Mouse (Mus musculus): ENCODE measurements around the gene St7l. TPM values are rescaled to one million over a fixed set of nuclear protein-coding genes. Genes with fewer than 3 reads are reported as not detected.

St7l gene
- total RNA-seq, 2 experiments from 2014 or later = 44.5 to 59.5 TPM

- DNase-seq (ENCODE audit: low spot score in 2 of 2) = no peak
Measured at GRCm38 (mm10) chr3:104888585-104888984, 24.8 kb downstream of the St7l start.

- no peak for DNase-seq (ENCODE audit: low spot score in 2 of 2)
Measured at GRCm38 (mm10) chr3:104896141-104896540, 32.3 kb downstream of the St7l start.

GRCm38 (mm10) chr3:104901154-104901553 is 37.3 kb downstream of the St7l start:
- no peak for DNase-seq (ENCODE audit: low spot score in 2 of 2)

GRCm38 (mm10) chr3:104905389-104905788 is 41.6 kb downstream of the St7l start:
- DNase-seq (ENCODE audit: low spot score in 2 of 2) = no peak

- no peak for DNase-seq (ENCODE audit: low spot score in 2 of 2)
Measured at GRCm38 (mm10) chr3:104906007-104906406, 42.2 kb downstream of the St7l start.

- no peak for DNase-seq (ENCODE audit: low spot score in 2 of 2)
Measured at GRCm38 (mm10) chr3:104909195-104909594, 45.4 kb downstream of the St7l start.

GRCm38 (mm10) chr3:104914986-104915385 is 51.2 kb downstream of the St7l start:
- DNase-seq (ENCODE audit: low spot score in 2 of 2) = no peak

GRCm38 (mm10) chr3:104929385-104929784 is 65.6 kb downstream of the St7l start:
- DNase-seq (ENCODE audit: low spot score in 2 of 2) = no peak

GRCm38 (mm10) chr3:104937728-104938305 is 74.0 kb downstream of the St7l start:
- DNase-seq (ENCODE audit: low spot score in 2 of 2) = no peak

GRCm38 (mm10) chr3:104938327-104938726 is 74.5 kb downstream of the St7l start:
- DNase-seq (ENCODE audit: low spot score in 2 of 2) = no peak

GRCm38 (mm10) chr3:104940691-104941090 is 76.9 kb downstream of the St7l start:
- no peak for DNase-seq (ENCODE audit: low spot score in 2 of 2)

GRCm38 (mm10) chr3:104942682-104943081 is 78.9 kb downstream of the St7l start:
- DNase-seq (ENCODE audit: low spot score in 2 of 2) = no peak

- DNase-seq (ENCODE audit: low spot score in 2 of 2) = no peak
Measured at GRCm38 (mm10) chr3:104943333-104943732, 79.5 kb downstream of the St7l start.

GRCm38 (mm10) chr3:104944894-104945293 is 81.1 kb downstream of the St7l start:
- no peak for DNase-seq (ENCODE audit: low spot score in 2 of 2)

GRCm38 (mm10) chr3:104950926-104951325 is 87.1 kb downstream of the St7l start:
- no peak for DNase-seq (ENCODE audit: low spot score in 2 of 2)

GRCm38 (mm10) chr3:104952891-104953670 is 89.3 kb downstream of the St7l start:
- DNase-seq (ENCODE audit: low spot score in 2 of 2) = no peak

- DNase-seq (ENCODE audit: low spot score in 2 of 2) = no peak
Measured at GRCm38 (mm10) chr3:104954137-104954536, 90.3 kb downstream of the St7l start.

GRCm38 (mm10) chr3:104954551-104954950 is 90.7 kb downstream of the St7l start:
- DNase-seq (ENCODE audit: low spot score in 2 of 2) = no peak

GRCm38 (mm10) chr3:104956131-104956581 is 92.4 kb downstream of the St7l start:
- DNase-seq (ENCODE audit: low spot score in 2 of 2) = no peak

- no peak for DNase-seq (ENCODE audit: low spot score in 2 of 2)
Measured at GRCm38 (mm10) chr3:104960026-104961000, 96.5 kb downstream of the St7l start.

Measured in adrenal gland, adult 18-20 months (tissue).